In genomic region chr11:22629991-22630390, GRCm38 (mm10) we compare ENCODE assay signal across 7 mouse cellular contexts.
A peak's percentile ranks its signal among the peaks of the same experiment; 100 is the strongest.
DNase-seq lines count a peak whose midpoint lies in the region; ATAC-seq and TF ChIP-seq lines count a peak whose summit lies in the region.

No protein-coding gene starts in this region.

- H3K9me3 ChIP-seq in kidney, embryonic 16.5 days (ENCODE audit: low read length): no peaks in the 10 kb centered on the region

- no peak overlapping the region for H3K4me3 ChIP-seq in embryonic fibroblast, embryonic 13.5 days (ENCODE audit: insufficient read depth, low read length)
- H3K4me3 ChIP-seq in kidney, embryonic 16.5 days (ENCODE audit: low read length): peak overlapping the region; percentile 28

- 0 out of 2 replicates have a peak overlapping the region, but pooled peaks have one; percentile 9 for H3K27ac ChIP-seq in embryonic fibroblast, embryonic 13.5 days (ENCODE audit: insufficient read depth, low read length)
- peak overlapping the region; percentile 89 for H3K27ac ChIP-seq in kidney, embryonic 16.5 days (ENCODE audit: low read length)

- H3K4me1 ChIP-seq in embryonic fibroblast, embryonic 13.5 days (ENCODE audit: control insufficient read depth, insufficient read depth, low read length): peaks cover 14% of the 10 kb centered on the region
- peaks cover 28% of the 10 kb centered on the region for H3K4me1 ChIP-seq in kidney, embryonic 16.5 days (ENCODE audit: insufficient read depth, low read length)

- peak overlapping the region; percentile 49 for H3K4me2 ChIP-seq in kidney, embryonic 16.5 days (replicated peaks; ENCODE audit: low read depth, low read length)

- no peak for TF ChIP-seq CTCF in embryonic fibroblast, embryonic 13.5 days (IDR thresholded peaks at IDR 0.05; ENCODE audit: borderline replicate concordance, insufficient read depth, low read length)

- no peaks in the 10 kb centered on the region for H3K27me3 ChIP-seq in kidney, embryonic 16.5 days (ENCODE audit: insufficient read depth, low read length)

- peak overlapping the region; percentile 42 for H3K9ac ChIP-seq in kidney, embryonic 16.5 days (replicated peaks; ENCODE audit: low read length)

- 31% methylated on average over 4 of the region's 4 CpGs for WGBS in kidney, embryonic 16.5 days

- ATAC-seq in kidney, embryonic 16.5 days (ENCODE audit: low FRiP score, low TSS enrichment): peak; percentile 17; the same call in 1 of the 2 replicates
- no peak for ATAC-seq in megakaryocyte progenitor cell, adult 5-6 weeks (replicated peaks; ENCODE audit: poor library complexity)

- TF ChIP-seq POLR2A in embryonic fibroblast, embryonic 13.5 days (IDR thresholded peaks at IDR 0.05; ENCODE audit: low read depth, low read length): no peak

- peak; percentile 32 for DNase-seq in adipocyte (ENCODE audit: low spot score)
- DNase-seq in lung, postnatal 36 days: peak; percentile 63
- no peak for DNase-seq in spleen, adult 18-20 months
- DNase-seq in gastrocnemius, adult 8-10 months (ENCODE audit: low spot score in 2 of 2): no peak

- no peaks in the 10 kb centered on the region for H3K36me3 ChIP-seq in kidney, embryonic 16.5 days (ENCODE audit: insufficient read depth, low read length)

Comparison
In these comparisons a context has a peak if more than half of its experiments do, and no peak if none do; other contexts are left out.
1. DNase-seq: peak in adipocyte (single experiment) and lung, postnatal 36 days (single experiment); none in spleen, adult 18-20 months (0 of 2) and gastrocnemius, adult 8-10 months (0 of 2).